Mouse (Mus musculus) E14TG2a.4 (cell line): Measurements from ENCODE around the gene Crat.

ENCODE experiments used
- H3K27me3 ChIP-seq: 2 replicates; pipeline ENCODE4 v1.6.1; 2014; ENCODE audit warnings: low read length, control low read depth; ENCODE audit not compliant: insufficient read depth
- H3K36me3 ChIP-seq: 2 replicates; pipeline ENCODE4 v1.6.1; 2014; ENCODE audit warnings: low read length, control low read depth; ENCODE audit not compliant: insufficient read depth
- H3K4me1 ChIP-seq: replicated peaks from 2 replicates; pipeline ENCODE4 v1.6.1; 2014; ENCODE audit warnings: low read depth, low read length, control low read depth
- H3K4me3 ChIP-seq: replicated peaks from 2 replicates; pipeline ENCODE4 v1.5.1; 2014; ENCODE audit warnings: mild to moderate bottlenecking, low read length
- H3K9me3 ChIP-seq: 2 replicates; pipeline ENCODE4 v1.6.1; 2014; ENCODE audit warnings: low read length, control low read depth
- CTCF ChIP-seq: conservative IDR thresholded peaks from 2 replicates; pipeline ENCODE4 v1.5.1; 2014; ENCODE audit warnings: low read length
- NANOG ChIP-seq: IDR thresholded peaks from 2 replicates; pipeline ENCODE4 v1.6.1; 2014; ENCODE audit warnings: borderline replicate concordance, low read length, mixed read lengths
- POU5F1 ChIP-seq: IDR thresholded peaks from 2 replicates; pipeline ENCODE4 v1.6.1; 2014; ENCODE audit warnings: low read length, borderline replicate concordance

Gene Crat

DNA sequence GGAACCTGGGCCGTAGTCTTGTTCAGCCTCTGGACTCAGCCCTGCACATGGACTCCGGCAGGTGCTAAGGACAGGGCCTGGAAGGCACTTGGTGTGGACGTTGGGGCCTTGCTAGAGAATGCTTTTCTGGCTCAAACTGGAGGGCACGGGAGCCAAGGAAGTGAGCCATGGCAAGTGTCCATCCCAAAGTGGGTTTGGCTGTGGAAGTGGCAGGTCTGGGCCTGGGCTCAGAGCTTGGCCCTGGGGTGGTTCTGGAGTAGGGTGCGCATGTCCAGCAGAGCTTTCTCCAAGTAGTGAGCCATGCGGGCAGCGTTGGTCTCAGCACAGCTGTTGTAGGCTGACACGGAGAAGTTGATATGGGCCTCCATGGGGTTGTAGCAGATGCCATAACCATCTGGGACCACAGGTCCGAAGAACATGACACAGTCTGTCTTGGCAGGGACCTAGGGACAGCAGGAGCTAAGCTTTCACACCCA lies 13.2 kb downstream of the Crat start:
- H3K36me3 ChIP-seq = peaks cover 80% of the 10 kb centered on the region
- H3K4me1 ChIP-seq = peaks cover 80% of the 10 kb centered on the region
- no peaks in the 10 kb centered on the region for H3K9me3 ChIP-seq
- H3K27me3 ChIP-seq = no peaks in the 10 kb centered on the region
- no peak overlapping the region for H3K4me3 ChIP-seq
- no peak for TF ChIP-seq CTCF

DNA sequence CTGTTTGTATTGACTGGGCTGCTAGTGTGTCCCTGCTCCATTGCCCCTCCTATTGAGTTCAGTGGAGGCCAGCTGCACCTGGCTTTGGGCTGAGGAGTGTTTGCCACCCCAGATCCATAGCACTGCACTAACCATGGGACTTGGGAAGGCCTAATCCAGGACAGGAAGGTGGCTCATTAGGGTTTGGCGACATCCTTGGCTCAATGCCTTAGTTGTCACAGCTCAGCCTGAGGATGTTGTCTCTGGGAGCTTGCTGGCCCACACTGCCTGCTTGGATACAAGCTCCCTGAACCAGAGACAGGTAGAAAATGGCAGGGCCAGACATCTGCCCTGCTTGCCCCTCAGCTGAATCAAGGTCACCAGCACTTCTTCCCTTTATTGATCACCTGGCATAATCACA lies 14.0 kb downstream of the Crat start:
- H3K36me3 ChIP-seq = peaks cover 81% of the 10 kb centered on the region
- peaks cover 81% of the 10 kb centered on the region for H3K4me1 ChIP-seq
- H3K27me3 ChIP-seq = no peaks in the 10 kb centered on the region
- TF ChIP-seq POU5F1 = no peak
- TF ChIP-seq NANOG = no peak
- H3K4me3 ChIP-seq = no peak overlapping the region
- no peaks in the 10 kb centered on the region for H3K9me3 ChIP-seq

DNA sequence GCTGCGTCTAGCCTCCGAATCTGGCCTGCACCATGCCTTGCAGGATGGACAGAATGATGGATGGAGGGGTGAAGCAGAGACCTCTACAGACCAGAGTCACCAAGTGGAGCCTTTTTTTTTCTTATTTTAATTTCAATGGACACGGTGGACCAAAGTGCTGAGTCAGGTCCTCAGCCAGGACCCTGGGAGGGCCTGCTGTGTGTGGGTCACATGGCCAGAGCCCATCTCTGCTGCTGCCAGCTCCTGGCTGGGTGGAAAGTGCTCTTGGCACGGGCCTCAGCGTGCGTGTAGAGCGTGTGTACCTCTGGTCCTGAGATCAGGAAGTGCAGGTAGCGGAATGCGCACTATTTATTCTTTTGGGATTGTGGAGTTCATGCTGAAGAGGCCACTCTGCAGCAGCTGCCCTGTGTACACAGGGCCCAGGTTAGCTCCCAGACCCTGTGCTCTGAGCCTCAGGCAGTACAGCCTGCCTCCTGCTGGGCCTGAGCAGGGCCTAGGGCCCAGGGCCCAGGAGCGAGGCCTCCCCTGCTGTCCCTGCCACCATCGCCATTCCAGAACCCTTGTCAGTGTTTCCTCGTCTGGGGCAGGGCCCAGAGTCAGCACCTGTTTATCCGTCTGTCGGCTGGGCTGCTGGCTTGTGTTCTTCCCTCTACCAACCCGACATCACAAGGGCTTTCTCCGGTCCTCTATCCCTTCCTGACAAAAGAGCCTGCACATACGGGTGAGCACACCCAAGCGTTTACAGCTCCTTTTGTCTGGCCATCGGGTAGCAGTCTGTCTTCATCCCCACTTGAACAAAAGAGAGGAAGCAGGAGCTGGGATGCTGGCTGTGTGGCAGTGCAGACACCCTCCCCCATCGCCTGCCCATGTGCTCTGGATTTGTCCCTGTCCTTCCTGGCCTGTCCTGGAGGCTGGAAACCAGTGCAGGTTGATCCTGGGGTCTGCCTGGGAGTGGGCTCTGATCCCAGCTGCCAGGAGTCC lies 16.1 kb downstream of the Crat start:
- H3K36me3 ChIP-seq = peaks cover 87% of the 10 kb centered on the region
- H3K4me1 ChIP-seq = peaks cover 81% of the 10 kb centered on the region
- H3K27me3 ChIP-seq = no peaks in the 10 kb centered on the region
- no peak for TF ChIP-seq POU5F1
- no peak for TF ChIP-seq NANOG
- TF ChIP-seq CTCF = no peak
- H3K4me3 ChIP-seq = peak overlapping the region; percentile 70
- no peaks in the 10 kb centered on the region for H3K9me3 ChIP-seq

DNA sequence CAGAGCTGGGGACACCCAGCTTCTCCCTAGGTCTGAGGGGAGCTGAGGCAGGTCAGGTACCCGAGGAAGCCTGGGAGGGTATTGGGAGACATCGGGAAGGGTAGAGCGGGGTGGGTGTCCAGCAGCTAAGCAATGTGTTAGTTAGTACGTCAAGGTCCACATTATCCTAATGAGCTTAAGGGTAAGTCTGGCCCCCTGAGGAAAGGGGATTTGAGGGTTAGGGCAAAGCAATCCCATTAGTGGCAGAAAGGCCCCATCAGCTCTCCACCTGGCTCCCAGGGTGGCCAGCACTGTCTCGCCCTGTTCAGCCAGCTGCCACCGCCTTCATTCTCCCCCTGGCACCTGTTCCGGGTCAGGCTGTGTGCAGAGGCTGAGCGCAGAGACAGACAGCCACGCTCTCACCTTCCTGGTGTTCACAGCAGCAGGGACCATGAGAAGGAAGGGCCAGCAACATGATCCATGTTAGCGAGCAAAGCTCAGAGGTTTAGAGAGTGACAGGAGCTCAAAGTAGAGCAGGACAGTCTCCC lies 17.6 kb downstream of the Crat start:
- Histone ChIP-seq H3K4me3 (0 out of 2 replicates have a peak overlapping the region, but pooled peaks have one; percentile 20), H3K9me3 (no peaks in the 10 kb centered on the region), H3K36me3 (peaks cover 86% of the 10 kb centered on the region), H3K4me1 (peaks cover 91% of the 10 kb centered on the region), H3K27me3 (no peaks in the 10 kb centered on the region)
- TF ChIP-seq POU5F1 (no peak), NANOG (no peak), CTCF (no peak)

DNA sequence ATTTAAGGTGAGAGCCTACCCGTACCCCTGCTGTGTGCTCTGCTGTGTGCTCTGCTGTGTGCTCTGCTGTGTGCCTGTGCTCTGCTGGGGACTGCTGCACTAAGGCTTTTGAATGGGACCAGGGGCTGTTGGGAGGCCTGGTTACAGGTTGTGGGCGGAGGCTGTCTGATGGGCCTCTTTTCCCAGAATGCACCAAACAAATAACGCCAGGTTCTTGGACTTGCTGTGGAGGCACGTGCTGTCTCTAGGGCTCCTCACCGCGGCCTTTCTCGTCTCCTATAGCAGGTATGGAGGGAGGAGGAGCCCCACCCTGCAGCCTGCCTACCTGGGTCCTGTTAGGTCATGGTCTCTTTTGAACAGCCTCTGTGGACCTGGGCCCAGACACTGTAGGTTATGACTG lies 19.4 kb downstream of the Crat start:
- Histone ChIP-seq H3K4me1 (peaks cover 89% of the 10 kb centered on the region), H3K27me3 (no peaks in the 10 kb centered on the region), H3K4me3 (peak overlapping the region; percentile 30), H3K36me3 (peaks cover 68% of the 10 kb centered on the region), H3K9me3 (no peaks in the 10 kb centered on the region)
- TF ChIP-seq NANOG = no peak
- no peak for TF ChIP-seq CTCF
- TF ChIP-seq POU5F1 = no peak

DNA sequence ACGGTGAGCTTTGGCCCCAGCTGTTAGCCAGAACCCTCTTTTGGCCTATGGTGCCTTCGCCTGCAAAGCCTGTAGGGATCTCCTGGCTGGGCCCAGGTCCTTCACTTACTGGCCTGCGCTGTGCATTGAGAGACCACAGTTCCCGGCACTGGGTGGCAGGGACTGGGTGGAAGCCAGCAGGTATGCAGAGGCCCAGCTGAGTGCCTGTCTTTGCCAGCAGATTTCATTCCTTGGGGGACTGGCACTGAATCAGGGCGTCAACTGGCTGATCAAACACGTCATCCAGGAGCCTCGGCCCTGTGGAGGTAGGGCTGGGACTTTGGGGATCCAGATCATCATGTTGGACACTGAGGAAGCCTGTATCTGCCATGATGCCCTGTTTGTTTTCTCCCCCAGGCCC lies 19.9 kb downstream of the Crat start:
- Histone ChIP-seq H3K36me3 (peaks cover 63% of the 10 kb centered on the region), H3K9me3 (no peaks in the 10 kb centered on the region), H3K4me1 (peaks cover 89% of the 10 kb centered on the region), H3K27me3 (no peaks in the 10 kb centered on the region), H3K4me3 (peak overlapping the region; percentile 30; the same call in 1 of the 2 replicates)
- TF ChIP-seq CTCF (no peak), NANOG (no peak), POU5F1 (no peak)

DNA sequence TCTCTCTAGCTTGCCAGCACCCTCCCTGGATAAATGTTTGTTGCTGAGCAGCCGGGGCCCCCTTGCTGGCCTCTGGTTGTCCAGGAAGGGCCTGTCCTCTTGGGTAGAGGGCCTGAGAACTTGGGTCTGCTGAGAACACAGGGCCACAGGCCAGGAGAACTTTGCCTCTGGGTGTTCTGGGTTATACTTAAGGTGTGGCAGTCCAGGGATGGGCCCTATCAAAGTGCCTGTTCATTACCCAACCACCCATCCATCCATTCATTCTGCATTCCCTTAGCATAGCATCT lies 22.3 kb downstream of the Crat start:
- H3K36me3 ChIP-seq = peaks cover 47% of the 10 kb centered on the region
- TF ChIP-seq CTCF (no peak), NANOG (no peak), POU5F1 (no peak)
- H3K4me3 ChIP-seq = peak overlapping the region; percentile 94
- no peaks in the 10 kb centered on the region for H3K27me3 ChIP-seq
- H3K4me1 ChIP-seq = peaks cover 75% of the 10 kb centered on the region
- H3K9me3 ChIP-seq = no peaks in the 10 kb centered on the region

DNA sequence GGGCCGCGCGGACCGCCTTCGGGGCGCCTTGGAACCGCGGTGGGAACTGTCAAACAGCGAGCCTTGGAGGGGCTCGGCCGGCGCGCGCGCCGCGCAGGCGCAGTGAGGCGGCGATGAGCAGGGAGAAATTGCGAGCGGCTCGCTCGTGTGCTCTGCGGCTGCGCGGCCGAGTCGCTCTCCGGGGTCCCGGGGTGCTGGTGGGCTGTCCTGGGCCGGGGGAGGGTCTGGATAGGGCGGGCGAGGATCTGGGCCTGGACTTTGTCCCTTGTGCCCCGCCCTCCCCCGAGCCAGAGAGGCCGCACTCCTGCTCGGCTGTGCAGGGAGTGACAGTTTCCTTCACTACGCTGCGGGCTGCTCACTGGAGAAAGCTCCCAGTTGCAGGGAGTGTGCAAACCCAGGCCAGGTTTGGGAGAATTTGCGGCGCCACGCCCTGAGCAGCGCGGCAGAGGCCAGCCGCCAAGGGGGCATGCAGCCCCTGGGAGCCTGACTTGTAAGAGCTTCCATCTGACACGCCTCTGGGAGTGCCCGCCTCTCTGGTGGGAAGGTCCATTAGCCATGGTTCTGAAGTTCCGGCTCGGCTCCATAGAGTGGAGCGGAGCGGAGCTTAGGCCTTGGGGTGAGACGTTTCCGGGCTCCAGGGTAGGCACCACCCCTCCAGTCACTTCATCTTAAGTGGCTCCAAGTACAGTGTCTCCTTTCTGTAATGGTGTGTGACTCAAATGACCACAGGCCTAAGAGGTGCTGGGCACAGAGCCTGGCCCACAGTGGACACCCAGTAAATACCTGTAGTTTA lies 22.8 kb downstream of the Crat start:
- H3K36me3 ChIP-seq = peaks cover 41% of the 10 kb centered on the region
- H3K4me1 ChIP-seq = peaks cover 70% of the 10 kb centered on the region
- no peaks in the 10 kb centered on the region for H3K9me3 ChIP-seq
- H3K4me3 ChIP-seq = peak overlapping the region; percentile 94
- TF ChIP-seq CTCF (no peak), NANOG (no peak), POU5F1 (no peak)
- no peaks in the 10 kb centered on the region for H3K27me3 ChIP-seq
